Mouse (Mus musculus) heart, postnatal 0 days (tissue): ENCODE results near the gene Aplnr.

Experiments
- CTCF ChIP-seq: IDR thresholded peaks from 2 replicates; pipeline ENCODE4 v1.5.1; 2016; ENCODE audit warnings: antibody characterized with exemption, control low read depth, low read depth
- EP300 ChIP-seq: IDR thresholded peaks from 2 replicates; pipeline ENCODE4 v1.6.1; 2016; ENCODE audit warnings: antibody characterized with exemption, low read depth

GRCm38 (mm10) chr2:85161638-85162093 lies 25.6 kb downstream of the Aplnr start:
- TF ChIP-seq CTCF (no peak), EP300 (no peak)
